ENCODE assay signal across 27 mouse cellular contexts in the genomic region with DNA sequence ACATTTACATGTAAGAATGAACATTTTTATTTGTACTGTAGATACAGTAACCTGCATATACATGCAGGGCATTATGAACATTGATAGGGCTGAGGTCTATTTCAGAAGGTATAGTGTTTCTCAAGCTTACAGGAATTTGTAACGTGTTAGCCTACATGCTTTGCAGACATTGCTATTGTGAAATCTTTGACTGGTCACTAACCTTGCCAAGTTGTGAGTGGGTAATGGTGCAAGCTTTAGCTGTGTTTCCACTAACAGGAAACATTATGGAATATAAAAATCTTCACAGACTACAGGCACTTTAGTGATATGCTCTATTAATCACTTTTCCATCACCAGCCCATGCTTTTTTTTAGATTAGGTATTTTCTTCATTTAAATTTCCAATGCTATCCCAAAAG.
"Had no signal": no experiment of that assay in that cellular context is flagged by ENCODE, and none has a peak within 500 bp of the region (broad histone marks: within the 10 kb centered on the region; RNA-seq: fewer than 3 reads in every experiment).

No protein-coding gene starts in this region.

- H3K27me3 ChIP-seq: hindbrain, embryonic 12.5 days; intestine, embryonic 15.5 days; kidney, embryonic 15.5 days; limb, embryonic 13.5 days; limb, embryonic 15.5 days; liver, embryonic 12.5 days had no signal

- H3K9ac ChIP-seq: hindbrain, embryonic 12.5 days; hindbrain, embryonic 14.5 days; intestine, embryonic 15.5 days; kidney, embryonic 15.5 days; limb, embryonic 13.5 days; limb, embryonic 15.5 days; liver, embryonic 12.5 days had no signal

- DNase-seq: gastrocnemius, adult 2 months; gastrocnemius, postnatal 10 days; gastrocnemius, postnatal 25 days; heart, adult 11 months; heart, adult 2 months; heart, postnatal 10 days; heart, postnatal 4 days; kidney, adult 11 months; kidney, adult 2 months; kidney, adult 9 months; kidney, postnatal 14 days; kidney, postnatal 36 days; layer of hippocampus, adult 9-11 months; layer of hippocampus, postnatal 36 days; left cerebral cortex, postnatal 4 days had no signal

- H3K27ac ChIP-seq: gastrocnemius, adult 2 months; heart, adult 2 months; hindbrain, embryonic 10.5 days; hindbrain, embryonic 12.5 days; hindbrain, embryonic 14.5 days; intestine, embryonic 15.5 days; kidney, embryonic 15.5 days; kidney, postnatal 0 days; limb, embryonic 13.5 days; limb, embryonic 15.5 days; liver, embryonic 12.5 days had no signal

- H3K4me1 ChIP-seq: hindbrain, embryonic 10.5 days; hindbrain, embryonic 12.5 days; intestine, embryonic 15.5 days; kidney, embryonic 15.5 days; limb, embryonic 13.5 days; limb, embryonic 15.5 days; liver, embryonic 12.5 days had no signal

- H3K9me3 ChIP-seq: hindbrain, embryonic 10.5 days; hindbrain, embryonic 12.5 days; intestine, embryonic 15.5 days; kidney, embryonic 15.5 days; limb, embryonic 13.5 days; limb, embryonic 15.5 days; liver, embryonic 12.5 days had no signal

- H3K36me3 ChIP-seq: hindbrain, embryonic 10.5 days; hindbrain, embryonic 12.5 days; intestine, embryonic 15.5 days; kidney, embryonic 15.5 days; limb, embryonic 13.5 days; limb, embryonic 15.5 days; liver, embryonic 12.5 days had no signal

- H3K4me2 ChIP-seq: heart, embryonic 11.5 days; hindbrain, embryonic 12.5 days; hindbrain, embryonic 14.5 days; intestine, embryonic 15.5 days; kidney, embryonic 15.5 days; limb, embryonic 13.5 days; limb, embryonic 15.5 days; liver, embryonic 12.5 days had no signal

- H3K4me3 ChIP-seq: gastrocnemius, adult 2 months; heart, adult 2 months; hindbrain, embryonic 10.5 days; hindbrain, embryonic 12.5 days; intestine, embryonic 15.5 days; kidney, embryonic 15.5 days; limb, embryonic 13.5 days; limb, embryonic 15.5 days; liver, embryonic 12.5 days had no signal

- ATAC-seq: hindbrain, embryonic 16.5 days; inflammation-experienced regulatory T-cells, adult 6 months; intestine, embryonic 15.5 days; liver, embryonic 12.5 days had no signal
